Mouse (Mus musculus) embryonic facial prominence, embryonic 14.5 days (tissue): ENCODE measurements around the gene Rrp7a. TPM values are rescaled to one million over a fixed set of nuclear protein-coding genes. Genes with fewer than 3 reads are reported as not detected.

Experiments used
- ATAC-seq: fragments of 200-750 bp; cut with Nextera tagmentation; 2 replicates; pipeline ENCODE4 v1.8.0; 2017; ENCODE audit warnings: low read depth, moderate number of reproducible peaks, moderate TSS enrichment
- DNase-seq: peaks from one replicate; pipeline ENCODE4 v3.0.0-alpha.2; 2015; ENCODE audit warnings: low spot score
- H3K27ac ChIP-seq: fragments of 300-500 bp; sonication (generic); replicated peaks from 2 replicates; pipeline ENCODE4 v1.5.1; 2014; ENCODE audit warnings: low read depth, mild to moderate bottlenecking, low read length, moderate library complexity
- H3K27me3 ChIP-seq: fragments of 300-500 bp; sonication (generic); replicated peaks from 2 replicates; pipeline ENCODE4 v1.6.1; 2014; ENCODE audit warnings: low read length; ENCODE audit not compliant: control insufficient read depth, insufficient read depth
- H3K36me3 ChIP-seq: fragments of 300-500 bp; sonication (generic); 2 replicates; pipeline ENCODE4 v1.6.1; 2014; ENCODE audit warnings: low read length, mixed read lengths; ENCODE audit not compliant: control insufficient read depth, insufficient read depth
- H3K4me1 ChIP-seq: fragments of 300-500 bp; sonication (generic); 2 replicates; pipeline ENCODE4 v1.6.1; 2014; ENCODE audit warnings: antibody characterized with exemption, low read length; ENCODE audit not compliant: control insufficient read depth, insufficient read depth
- H3K4me2 ChIP-seq: fragments of 300-500 bp; sonication (generic); 2 replicates; pipeline ENCODE4 v1.6.1; 2014; ENCODE audit warnings: low read depth, mild to moderate bottlenecking, low read length, moderate library complexity, mixed read lengths
- H3K4me3 ChIP-seq: fragments of 300-500 bp; sonication (generic); 2 replicates; pipeline ENCODE4 v1.5.1; 2014; ENCODE audit warnings: low read depth, mild to moderate bottlenecking, low read length
- H3K9ac ChIP-seq: fragments of 300-500 bp; sonication (generic); 2 replicates; pipeline ENCODE4 v1.6.1; 2014; ENCODE audit warnings: low read depth, mild to moderate bottlenecking, low read length, moderate library complexity, mixed read lengths
- H3K9me3 ChIP-seq: fragments of 300-500 bp; sonication (generic); 2 replicates; pipeline ENCODE4 v1.6.1; 2016; ENCODE audit warnings: low read length; ENCODE audit not compliant: control insufficient read depth
- WGBS: fragments of 180-500 bp; shearing (Covaris S2); extraction: QIAGEN DNeasy Blood & Tissue Kit; methylation state at CpG from one replicate; pipeline ENCODE4 v1.1.7; 2014; 5-methylcytosine and 5-hydroxymethylcytosine counted together
- polyA plus RNA-seq: library from polyadenylated mRNA; unstranded; fragments of >200 nt; fragmentation: Nextera tagmentation; extraction: Ambion mirVana; gene quantifications from 2 replicates; pipeline ENCODE4 v1.2.1, GENCODE M21; 2014

Rrp7a gene
- polyA plus RNA-seq, 1 experiment from 2014 or later = 63.0 TPM

GRCm38 (mm10) chr15:83111874-83112273, 10.7 kb downstream of the Rrp7a start:
- no peak overlapping the region for H3K9ac ChIP-seq
- peaks cover 29% of the 10 kb centered on the region for H3K36me3 ChIP-seq
- H3K27ac ChIP-seq = no peak overlapping the region
- 83% methylated on average over 7 of the region's 7 CpGs for WGBS
- no peak overlapping the region for H3K4me3 ChIP-seq
- no peak overlapping the region for H3K4me2 ChIP-seq
- ATAC-seq = no peak
- DNase-seq = no peak
- no peaks in the 10 kb centered on the region for H3K27me3 ChIP-seq
- peaks cover 4% of the 10 kb centered on the region; the same call in 1 of the 2 replicates for H3K4me1 ChIP-seq
- H3K9me3 ChIP-seq = no peaks in the 10 kb centered on the region

DNA sequence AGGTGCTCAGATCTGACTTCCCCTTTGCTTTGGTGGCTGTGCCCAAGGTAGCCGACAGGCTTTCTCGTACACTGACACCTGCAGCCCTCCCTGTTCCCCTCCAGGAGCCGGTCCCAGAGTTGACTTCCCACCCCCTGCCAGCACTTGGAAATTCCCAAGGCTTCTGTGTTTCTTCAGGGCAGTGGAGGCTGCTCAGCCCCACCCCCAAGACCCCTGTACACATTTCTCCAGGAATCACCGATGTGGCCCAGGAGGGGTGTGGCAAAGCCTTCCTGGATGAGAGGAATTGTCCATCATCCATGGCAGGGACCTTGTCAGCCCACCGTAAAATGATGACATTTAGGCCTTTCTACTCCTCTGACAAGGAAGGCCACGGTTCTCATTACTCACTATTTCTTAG, 11.3 kb downstream of the Rrp7a start:
- no peak overlapping the region for H3K27ac ChIP-seq
- no peak overlapping the region for H3K9ac ChIP-seq
- DNase-seq = no peak
- ATAC-seq = no peak
- no peaks in the 10 kb centered on the region for H3K27me3 ChIP-seq
- H3K4me1 ChIP-seq = peaks cover 4% of the 10 kb centered on the region; the same call in 1 of the 2 replicates
- H3K4me3 ChIP-seq = no peak overlapping the region
- 57% methylated on average over 6 of the region's 6 CpGs for WGBS
- peaks cover 24% of the 10 kb centered on the region for H3K36me3 ChIP-seq
- no peaks in the 10 kb centered on the region for H3K9me3 ChIP-seq
- H3K4me2 ChIP-seq = no peak overlapping the region

DNA sequence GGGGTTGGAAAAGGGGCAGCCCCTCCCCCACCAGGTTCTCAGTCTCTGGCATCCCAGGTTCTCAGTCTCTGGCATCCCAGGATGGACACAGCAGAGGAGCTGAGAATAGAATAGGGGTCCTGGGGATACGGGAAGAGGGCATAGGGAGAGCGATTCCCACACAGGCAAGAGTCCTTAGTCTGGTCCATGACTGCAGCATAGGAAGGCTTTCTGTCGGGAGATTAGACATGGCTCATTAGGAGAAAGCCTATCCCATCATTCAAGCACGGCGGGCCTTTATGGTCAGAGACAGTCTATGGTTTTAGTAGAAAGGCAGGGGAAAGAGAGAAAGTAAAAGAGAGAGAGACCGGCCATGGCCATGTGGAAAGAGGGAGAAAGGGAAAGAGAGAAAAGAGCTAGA, 14.8 kb downstream of the Rrp7a start:
- no peak overlapping the region for H3K4me3 ChIP-seq
- 0 out of 2 replicates have a peak, but pooled peaks cover 9% of the 10 kb centered on the region for H3K36me3 ChIP-seq
- no peaks in the 10 kb centered on the region for H3K4me1 ChIP-seq
- no peak overlapping the region for H3K9ac ChIP-seq
- H3K27me3 ChIP-seq = no peaks in the 10 kb centered on the region
- no peak for ATAC-seq
- H3K27ac ChIP-seq = no peak overlapping the region
- H3K4me2 ChIP-seq = no peak overlapping the region
- no peaks in the 10 kb centered on the region for H3K9me3 ChIP-seq
- WGBS = 46% methylated on average over 6 of the region's 6 CpGs
- no peak for DNase-seq

DNA sequence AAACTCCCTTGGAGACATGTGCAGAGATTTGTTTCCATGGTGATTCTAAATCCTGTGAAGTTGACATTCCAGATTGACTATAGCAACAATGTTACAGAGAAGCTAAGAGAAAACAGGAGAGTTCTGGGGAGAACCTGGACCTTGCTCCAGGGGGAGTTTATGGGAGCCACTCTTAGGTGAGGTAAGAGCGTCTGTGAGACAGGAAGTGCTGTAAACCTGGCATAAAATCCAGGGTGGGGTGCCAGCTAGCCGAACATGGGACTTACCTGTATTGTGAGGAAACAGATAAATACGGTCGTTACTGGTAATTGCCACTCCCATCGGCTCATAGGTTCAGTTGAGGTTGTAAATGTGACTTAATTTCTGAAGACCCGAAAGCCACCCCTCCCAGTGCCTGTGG, 16.2 kb downstream of the Rrp7a start:
- H3K4me2 ChIP-seq = no peak overlapping the region
- no peak for DNase-seq
- WGBS = 68% methylated on average over 6 of the region's 6 CpGs
- H3K9me3 ChIP-seq = no peaks in the 10 kb centered on the region
- no peak overlapping the region for H3K27ac ChIP-seq
- H3K4me3 ChIP-seq = no peak overlapping the region
- H3K27me3 ChIP-seq = no peaks in the 10 kb centered on the region
- ATAC-seq = no peak
- H3K4me1 ChIP-seq = no peaks in the 10 kb centered on the region
- 0 out of 2 replicates have a peak, but pooled peaks cover 9% of the 10 kb centered on the region for H3K36me3 ChIP-seq
- H3K9ac ChIP-seq = no peak overlapping the region

- Histone ChIP-seq H3K4me1 (peaks cover 9% of the 10 kb centered on the region; the same call in 1 of the 2 replicates), H3K4me3 (no peak overlapping the region), H3K9ac (no peak overlapping the region), H3K9me3 (no peaks in the 10 kb centered on the region), H3K36me3 (0 out of 2 replicates have a peak, but pooled peaks cover 9% of the 10 kb centered on the region), H3K27ac (no peak overlapping the region), H3K4me2 (no peak overlapping the region), H3K27me3 (peaks cover 3% of the 10 kb centered on the region; the same call in 1 of the 2 replicates)
- ATAC-seq (no peak), DNase-seq (no peak)
- 42% methylated on average over 1 of the region's 1 CpGs for WGBS
Measured at GRCm38 (mm10) chr15:83103111-83103510, 19.5 kb downstream of the Rrp7a start.

DNA sequence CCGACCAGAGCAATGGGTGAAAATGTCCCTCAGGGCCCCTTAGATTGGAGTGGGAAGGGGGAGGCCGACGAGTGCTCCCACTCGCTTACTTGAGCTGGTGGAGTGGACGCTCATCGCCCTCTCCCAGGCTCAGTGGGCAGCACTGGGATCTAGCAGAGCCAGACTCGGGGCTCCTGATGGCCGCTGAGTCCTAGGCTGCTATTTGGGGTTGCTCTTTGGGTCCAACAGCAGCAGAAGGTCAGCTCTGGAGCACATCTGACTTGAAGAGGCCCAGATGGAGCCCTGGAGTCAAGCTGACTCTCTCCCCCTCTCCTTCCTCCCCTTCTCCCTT, 22.3 kb downstream of the Rrp7a start:
- peak overlapping the region; percentile 46 for H3K4me3 ChIP-seq
- peak overlapping the region; percentile 71 for H3K4me2 ChIP-seq
- peak overlapping the region; percentile 22; the same call in 1 of the 2 replicates for H3K27ac ChIP-seq
- H3K9me3 ChIP-seq = no peaks in the 10 kb centered on the region
- peaks cover 3% of the 10 kb centered on the region; the same call in 1 of the 2 replicates for H3K27me3 ChIP-seq
- H3K36me3 ChIP-seq = no peaks in the 10 kb centered on the region
- peak overlapping the region; percentile 64 for H3K9ac ChIP-seq
- peaks cover 9% of the 10 kb centered on the region; the same call in 1 of the 2 replicates for H3K4me1 ChIP-seq
- no peak for ATAC-seq
- WGBS = 2% methylated on average over 8 of the region's 8 CpGs
- no peak for DNase-seq

DNA sequence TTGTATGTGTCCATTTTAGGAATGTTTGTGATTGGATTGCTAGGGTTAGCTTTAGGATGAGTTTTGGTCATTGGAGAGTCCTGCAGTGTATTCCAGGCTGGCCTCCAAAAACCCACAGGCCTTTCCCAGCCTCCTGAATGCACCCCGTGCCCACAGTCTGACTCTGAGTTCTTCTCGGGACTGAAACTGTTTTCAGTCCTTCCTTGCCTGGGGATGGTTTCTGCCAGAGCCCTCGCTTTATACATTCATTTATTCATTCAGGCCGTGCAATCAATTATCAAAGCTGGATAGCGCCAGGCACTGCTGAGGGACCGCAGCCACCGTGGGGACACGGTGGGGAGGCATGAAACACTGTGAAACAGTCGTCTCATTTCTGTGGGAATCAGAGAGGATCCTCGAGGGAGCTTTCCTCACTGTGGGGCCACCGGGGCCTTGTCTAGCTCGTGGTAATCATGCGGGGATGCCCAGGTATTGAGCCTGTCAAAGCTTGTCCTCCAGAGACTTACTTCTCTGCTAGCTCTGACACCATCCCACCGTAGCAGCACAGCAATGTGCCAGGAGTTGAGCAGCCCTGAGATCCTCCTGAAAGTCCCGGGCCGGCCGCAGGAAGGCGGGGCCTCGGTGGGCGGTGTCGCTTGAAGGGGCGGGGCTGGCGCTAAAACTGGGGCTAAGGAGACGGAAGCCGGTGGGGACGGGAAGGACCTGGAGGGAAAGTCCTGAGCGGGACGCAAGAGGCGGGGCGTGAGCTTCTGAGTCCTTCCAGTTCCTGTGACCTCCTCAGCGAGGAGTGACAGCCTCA, 22.9 kb downstream of the Rrp7a start:
- H3K27ac ChIP-seq = peak overlapping the region; percentile 63; the same call in 1 of the 2 replicates
- H3K4me1 ChIP-seq = peaks cover 9% of the 10 kb centered on the region; the same call in 1 of the 2 replicates
- no peaks in the 10 kb centered on the region for H3K9me3 ChIP-seq
- ATAC-seq (peak; percentile 94), DNase-seq (peak; percentile 94)
- no peaks in the 10 kb centered on the region for H3K36me3 ChIP-seq
- WGBS = 2% methylated on average over 28 of the region's 31 CpGs
- peak overlapping the region; percentile 46 for H3K4me3 ChIP-seq
- H3K4me2 ChIP-seq = peak overlapping the region; percentile 71
- peaks cover 3% of the 10 kb centered on the region; the same call in 1 of the 2 replicates for H3K27me3 ChIP-seq
- H3K9ac ChIP-seq = peak overlapping the region; percentile 64

GRCm38 (mm10) chr15:83095950-83096349, 26.7 kb downstream of the Rrp7a start:
- 34% methylated on average over 2 of the region's 2 CpGs for WGBS
- H3K4me2 ChIP-seq = no peak overlapping the region
- no peak overlapping the region for H3K27ac ChIP-seq
- no peaks in the 10 kb centered on the region for H3K9me3 ChIP-seq
- H3K36me3 ChIP-seq = no peaks in the 10 kb centered on the region
- no peak overlapping the region for H3K4me3 ChIP-seq
- peaks cover 3% of the 10 kb centered on the region; the same call in 1 of the 2 replicates for H3K27me3 ChIP-seq
- H3K9ac ChIP-seq = no peak overlapping the region
- ATAC-seq (no peak), DNase-seq (no peak)
- peaks cover 9% of the 10 kb centered on the region; the same call in 1 of the 2 replicates for H3K4me1 ChIP-seq
